ENCODE assay signal across 8 mouse cellular contexts in the genomic region with DNA sequence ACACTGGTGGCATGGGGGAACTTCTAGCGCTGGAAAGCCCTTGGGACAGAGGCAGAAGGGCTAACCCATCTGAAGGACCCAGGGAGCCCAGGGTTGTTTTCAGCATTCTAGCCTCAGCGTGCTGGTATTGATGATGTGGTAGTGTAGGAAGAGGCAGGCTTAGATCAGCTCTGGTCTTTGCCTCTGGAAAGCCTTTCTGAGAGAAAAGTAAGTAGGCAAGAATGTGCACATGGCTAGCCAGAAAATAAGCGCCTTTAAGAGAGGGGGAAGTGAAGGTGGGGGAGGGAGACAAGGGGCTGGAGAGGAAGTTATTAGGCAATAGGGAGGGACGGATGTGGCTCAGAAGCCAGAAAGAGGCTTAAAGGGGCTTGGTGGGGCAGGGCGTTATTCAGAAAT. TPM values are rescaled to one million over a fixed set of nuclear protein-coding genes. Genes with fewer than 3 reads are reported as not detected.
DNase-seq lines count a peak whose midpoint lies in the region; ATAC-seq and TF ChIP-seq lines count a peak whose summit lies in the region.

No protein-coding gene starts in this region.

- H3K27ac ChIP-seq in hindbrain, embryonic 15.5 days (replicated peaks), result no peak overlapping the region
- H3K27ac ChIP-seq in lung, embryonic 14.5 days (ENCODE audit: low read depth), result peak overlapping the region; percentile 77; the same call in 1 of the 2 replicates

- no peaks in the 10 kb centered on the region for H3K36me3 ChIP-seq in hindbrain, embryonic 15.5 days
- H3K36me3 ChIP-seq in lung, embryonic 14.5 days (ENCODE audit: insufficient read depth), result peaks cover 20% of the 10 kb centered on the region

- no peaks in the 10 kb centered on the region for H3K27me3 ChIP-seq in hindbrain, embryonic 15.5 days
- H3K27me3 ChIP-seq in lung, embryonic 14.5 days (ENCODE audit: insufficient read depth, low read length), result no peaks in the 10 kb centered on the region

- peak overlapping the region; percentile 43 for H3K4me3 ChIP-seq in hindbrain, embryonic 15.5 days
- H3K4me3 ChIP-seq in lung, embryonic 14.5 days (ENCODE audit: low read depth, low read length), result peak overlapping the region; percentile 45

- no peaks in the 10 kb centered on the region for H3K9me3 ChIP-seq in hindbrain, embryonic 15.5 days
- H3K9me3 ChIP-seq in lung, embryonic 14.5 days (ENCODE audit: low read depth, low read length), result no peaks in the 10 kb centered on the region

- H3K9ac ChIP-seq in hindbrain, embryonic 15.5 days, result peak overlapping the region; percentile 28
- peak overlapping the region; percentile 52 for H3K9ac ChIP-seq in lung, embryonic 14.5 days

- TF ChIP-seq CTCF in lung, embryonic 14.5 days (IDR thresholded peaks at IDR 0.05; ENCODE audit: low read depth), result no peak

- peaks cover 16% of the 10 kb centered on the region for H3K4me1 ChIP-seq in hindbrain, embryonic 15.5 days (replicated peaks)
- no peaks in the 10 kb centered on the region for H3K4me1 ChIP-seq in lung, embryonic 14.5 days (ENCODE audit: insufficient read depth)

- peak; percentile 27 for DNase-seq in thymus, postnatal 14 days
- DNase-seq in thymus, postnatal 25 days, result no peak
- peak; percentile 59 for DNase-seq in lung, embryonic 14.5 days
- peak; percentile 34 for DNase-seq in retina, embryonic 14.5 days (ENCODE audit: low spot score)
- DNase-seq in cerebellum, postnatal 14 days, result no peak
- no peak for DNase-seq in cerebellum, adult 8-10 months

- ATAC-seq in erythroid progenitor cell, adult 5-6 weeks (replicated peaks; ENCODE audit: low FRiP score, poor library complexity, severe bottlenecking), result peak; percentile 17; the same call in 1 of the 2 replicates
- no peak for ATAC-seq in hindbrain, embryonic 15.5 days (ENCODE audit: low FRiP score, low read depth)
- ATAC-seq in lung, embryonic 14.5 days (ENCODE audit: insufficient read depth), result peak; percentile 13; the same call in 1 of the 2 replicates

- H3K4me2 ChIP-seq in hindbrain, embryonic 15.5 days, result peak overlapping the region; percentile 66
- peak overlapping the region; percentile 75 for H3K4me2 ChIP-seq in lung, embryonic 14.5 days

- WGBS in hindbrain, embryonic 15.5 days, result 28% methylated on average over 5 of the region's 5 CpGs
- WGBS in lung, embryonic 14.5 days, result 16% methylated on average over 5 of the region's 5 CpGs

RNA-seq across cellular contexts. Expression of a gene that starts 25.8 kb away (rescaled TPM):
- not detected in 2 replicates for total RNA-seq in erythroid progenitor cell, adult 5-6 weeks (2015; ENCODE audit: low replicate concordance)
- not detected in 2 replicates for total RNA-seq in erythroid progenitor cell, adult 5-6 weeks (2017; ENCODE audit: low replicate concordance)
- polyA plus RNA-seq in hindbrain, embryonic 15.5 days (2015; fragmentation: Nextera tagmentation; extraction: Ambion mirVana), result 0.10 and 0.31 TPM in 2 replicates
- not detected in 2 replicates for polyA plus RNA-seq in lung, embryonic 14.5 days (2014; fragmentation: Nextera tagmentation; extraction: Ambion mirVana)

RNA-seq across cellular contexts. Expression of a gene that starts 28.5 kb away (rescaled TPM):
- 154 and 179 TPM in 2 replicates for total RNA-seq in erythroid progenitor cell, adult 5-6 weeks (2015; ENCODE audit: low replicate concordance)
- 182 and 186 TPM in 2 replicates for total RNA-seq in erythroid progenitor cell, adult 5-6 weeks (2017; ENCODE audit: low replicate concordance)
- 6.6 and 7.9 TPM in 2 replicates for polyA plus RNA-seq in hindbrain, embryonic 15.5 days (2015; fragmentation: Nextera tagmentation; extraction: Ambion mirVana)
- polyA plus RNA-seq in lung, embryonic 14.5 days (2014; fragmentation: Nextera tagmentation; extraction: Ambion mirVana), result 34.9 and 37.9 TPM in 2 replicates

RNA-seq across cellular contexts. Expression of a gene that starts 59.1 kb away (rescaled TPM):
- not detected in 2 replicates for total RNA-seq in erythroid progenitor cell, adult 5-6 weeks (2015; ENCODE audit: low replicate concordance)
- total RNA-seq in erythroid progenitor cell, adult 5-6 weeks (2017; ENCODE audit: low replicate concordance), result 5.3 TPM in 1 of 2 replicates, not detected in the other
- polyA plus RNA-seq in hindbrain, embryonic 15.5 days (2015; fragmentation: Nextera tagmentation; extraction: Ambion mirVana), result not detected in 2 replicates
- polyA plus RNA-seq in lung, embryonic 14.5 days (2014; fragmentation: Nextera tagmentation; extraction: Ambion mirVana), result not detected in 2 replicates

Comparison
In these comparisons a context has a peak if more than half of its experiments do, and no peak if none do; other contexts are left out.
1. DNase-seq: peak in thymus, postnatal 14 days (single experiment), lung, embryonic 14.5 days (single experiment) and retina, embryonic 14.5 days (single experiment); none in thymus, postnatal 25 days (single experiment), cerebellum, postnatal 14 days (0 of 2) and cerebellum, adult 8-10 months (single experiment).